ENCODE assay signal across 9 mouse cellular contexts in the genomic region with DNA sequence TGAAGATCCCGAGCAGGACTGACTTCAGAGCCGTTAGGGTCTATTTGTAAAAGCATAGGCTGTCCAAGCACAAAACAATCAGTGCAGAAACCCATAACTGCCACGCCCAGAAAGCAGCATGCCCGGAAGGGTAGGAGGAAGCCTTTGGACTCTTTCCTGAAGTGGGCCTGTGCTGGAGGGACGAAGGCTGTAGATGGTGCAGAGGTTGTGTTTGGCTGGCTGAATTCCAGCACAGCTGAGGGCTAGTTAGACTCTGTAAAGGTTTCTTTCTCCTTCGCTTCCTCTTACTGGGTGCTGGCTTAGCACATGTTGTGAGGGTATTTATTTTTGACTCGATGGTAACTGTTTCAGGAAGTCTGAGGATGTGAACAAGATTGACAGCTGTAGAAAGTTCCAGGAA.
DNase-seq lines count a peak whose midpoint lies in the region.
"Had no signal": no experiment of that assay in that cellular context is flagged by ENCODE, and none has a peak within 500 bp of the region (broad histone marks: within the 10 kb centered on the region; RNA-seq: fewer than 3 reads in every experiment).

No protein-coding gene starts in this region.

- DNase-seq in layer of hippocampus, adult 11-12 months (ENCODE audit: low spot score), result peak; percentile 34
- no peak for DNase-seq in layer of hippocampus, postnatal 25 days (ENCODE audit: extremely low spot score in 1 of 2, low spot score in 1 of 2)
- DNase-seq in brain, adult 2 months (ENCODE audit: low read depth, low spot score), result peak; percentile 62
- DNase-seq in heart, postnatal 4 days, result peak; percentile 36
- DNase-seq in lung, postnatal 14 days, result peak; percentile 38
- no peak for DNase-seq in right cerebral cortex, adult 18-20 months
- no peak for DNase-seq in cerebellum, postnatal 36 days
- no peak for DNase-seq in cerebellum, adult 11 months
- DNase-seq: cerebellum, postnatal 25 days had no signal

Comparison
In these comparisons a context has a peak if more than half of its experiments do, and no peak if none do; other contexts are left out.
1. DNase-seq: peak in layer of hippocampus, adult 11-12 months (single experiment), brain, adult 2 months (single experiment), heart, postnatal 4 days (single experiment) and lung, postnatal 14 days (single experiment); none in layer of hippocampus, postnatal 25 days (0 of 2), right cerebral cortex, adult 18-20 months (single experiment), cerebellum, postnatal 36 days (0 of 2) and cerebellum, adult 11 months (single experiment).